Mouse (Mus musculus): ENCODE measurements around the gene Kcne4.

DNA sequence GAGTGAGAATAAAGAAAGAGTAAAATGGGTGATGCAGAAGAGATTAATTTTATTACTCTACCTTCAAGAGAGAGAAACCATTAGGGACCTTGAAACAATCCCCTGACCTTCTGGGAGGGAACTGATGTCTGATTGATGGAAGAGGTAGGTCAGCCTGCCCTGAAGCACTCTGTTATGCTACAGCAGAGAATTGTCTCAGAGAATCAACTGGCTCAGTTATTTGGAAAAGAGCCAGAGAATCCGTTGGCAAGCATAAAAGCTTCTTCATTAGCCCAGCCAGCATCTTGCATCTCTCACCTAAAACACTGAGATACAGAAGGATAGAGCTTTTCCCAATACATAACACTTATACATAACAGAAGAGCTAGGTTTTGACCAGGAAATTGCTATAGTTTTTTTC, 26.8 kb upstream of the Kcne4 start:
- TF ChIP-seq CTCF (IDR thresholded peaks at IDR 0.05; ENCODE audit: low read depth) (no peak), EP300 (IDR thresholded peaks at IDR 0.05; ENCODE audit: low read depth) (no peak)
